Mouse (Mus musculus) midbrain, embryonic 15.5 days (tissue): Measurements from ENCODE around the gene Cog6. TPM values are rescaled to one million over a fixed set of nuclear protein-coding genes. Genes with fewer than 3 reads are reported as not detected.

Experiments used
- ATAC-seq: fragments of 200-750 bp; cut with Nextera tagmentation; replicated peaks from 2 replicates; pipeline ENCODE4 v1.8.0; 2017; ENCODE audit warnings: moderate TSS enrichment
- H3K27ac ChIP-seq: fragments of 300-500 bp; sonication (generic); 2 replicates; pipeline ENCODE4 v1.5.1; 2015; ENCODE audit warnings: mild to moderate bottlenecking, inconsistent platforms
- H3K27me3 ChIP-seq: fragments of 300-500 bp; sonication (generic); replicated peaks from 2 replicates; pipeline ENCODE4 v1.6.1; 2015; ENCODE audit warnings: inconsistent platforms
- H3K36me3 ChIP-seq: fragments of 300-500 bp; sonication (generic); replicated peaks from 2 replicates; pipeline ENCODE4 v1.6.1; 2015; ENCODE audit warnings: inconsistent platforms
- H3K4me1 ChIP-seq: fragments of 300-500 bp; sonication (generic); 2 replicates; pipeline ENCODE4 v1.6.1; 2015; ENCODE audit warnings: inconsistent platforms
- H3K4me2 ChIP-seq: fragments of 300-500 bp; sonication (generic); 2 replicates; pipeline ENCODE4 v1.6.1; 2015; ENCODE audit warnings: inconsistent platforms, mild to moderate bottlenecking, moderate library complexity
- H3K4me3 ChIP-seq: fragments of 300-500 bp; sonication (generic); 2 replicates; pipeline ENCODE4 v1.5.1; 2015; ENCODE audit warnings: mild to moderate bottlenecking, inconsistent platforms
- H3K9ac ChIP-seq: fragments of 300-500 bp; sonication (generic); 2 replicates; pipeline ENCODE4 v1.6.1; 2015; ENCODE audit warnings: mild to moderate bottlenecking, inconsistent platforms
- H3K9me3 ChIP-seq: fragments of 300-500 bp; sonication (generic); 2 replicates; pipeline ENCODE4 v1.6.1; 2016; ENCODE audit warnings: inconsistent platforms
- whole genome bisulfite sequencing: fragments of 180-500 bp; shearing (Covaris S2); methylation state at CpG from one replicate; pipeline ENCODE4 v1.1.7; 2015; ENCODE audit warnings: mixed read lengths; 5-methylcytosine and 5-hydroxymethylcytosine counted together
- polyA plus RNA-seq: library from polyadenylated mRNA; unstranded; fragments of >200 nt; fragmentation: Nextera tagmentation; extraction: Ambion mirVana; gene quantifications from 2 replicates; pipeline ENCODE4 v1.2.1, GENCODE M21; 2015

The Cog6 gene
- polyA plus RNA-seq, 1 experiment from 2014 or later, result 63.8 TPM

- ATAC-seq, result no peak
- 92% methylated on average over 3 of the region's 3 CpGs for WGBS
- Histone ChIP-seq H3K9ac (no peak overlapping the region), H3K36me3 (peaks cover 34% of the 10 kb centered on the region), H3K4me1 (no peaks in the 10 kb centered on the region), H3K4me3 (no peak overlapping the region), H3K4me2 (no peak overlapping the region), H3K27ac (no peak overlapping the region), H3K9me3 (no peaks in the 10 kb centered on the region), H3K27me3 (no peaks in the 10 kb centered on the region)
Observed at GRCm38 (mm10) chr3:52983772-52984171, 33.3 kb downstream of the Cog6 start.

- H3K9me3 ChIP-seq, result no peaks in the 10 kb centered on the region
- WGBS, result 88% methylated on average over 10 of the region's 10 CpGs
- no peaks in the 10 kb centered on the region for H3K27me3 ChIP-seq
- no peak overlapping the region for H3K4me3 ChIP-seq
- no peaks in the 10 kb centered on the region for H3K4me1 ChIP-seq
- ATAC-seq, result no peak
- H3K27ac ChIP-seq, result no peak overlapping the region
- no peak overlapping the region for H3K9ac ChIP-seq
- H3K4me2 ChIP-seq, result no peak overlapping the region
- H3K36me3 ChIP-seq, result peaks cover 27% of the 10 kb centered on the region
Observed at GRCm38 (mm10) chr3:52982993-52983392, 34.0 kb downstream of the Cog6 start.

GRCm38 (mm10) chr3:52974674-52975556, 42.1 kb downstream of the Cog6 start:
- Histone ChIP-seq H3K9me3 (no peaks in the 10 kb centered on the region), H3K27me3 (no peaks in the 10 kb centered on the region), H3K36me3 (no peaks in the 10 kb centered on the region), H3K27ac (no peak overlapping the region), H3K4me2 (no peak overlapping the region), H3K9ac (no peak overlapping the region), H3K4me1 (no peaks in the 10 kb centered on the region), H3K4me3 (no peak overlapping the region)
- 48% methylated on average over 15 of the region's 15 CpGs for WGBS
- ATAC-seq, result peak; percentile 60

- Histone ChIP-seq H3K4me1 (no peaks in the 10 kb centered on the region), H3K36me3 (no peaks in the 10 kb centered on the region), H3K27ac (no peak overlapping the region), H3K4me2 (no peak overlapping the region), H3K9me3 (no peaks in the 10 kb centered on the region), H3K27me3 (no peaks in the 10 kb centered on the region), H3K9ac (no peak overlapping the region), H3K4me3 (no peak overlapping the region)
- WGBS, result 73% methylated on average over 7 of the region's 7 CpGs
- no peak for ATAC-seq
Observed at GRCm38 (mm10) chr3:52972916-52973315, 44.1 kb downstream of the Cog6 start.

- Histone ChIP-seq H3K4me3 (no peak overlapping the region), H3K27me3 (no peaks in the 10 kb centered on the region), H3K9me3 (no peaks in the 10 kb centered on the region), H3K9ac (no peak overlapping the region), H3K4me2 (no peak overlapping the region), H3K27ac (no peak overlapping the region), H3K4me1 (no peaks in the 10 kb centered on the region), H3K36me3 (no peaks in the 10 kb centered on the region)
- no peak for ATAC-seq
- 82% methylated on average over 5 of the region's 5 CpGs for WGBS
Observed at GRCm38 (mm10) chr3:52967046-52967445, 50.0 kb downstream of the Cog6 start.

DNA sequence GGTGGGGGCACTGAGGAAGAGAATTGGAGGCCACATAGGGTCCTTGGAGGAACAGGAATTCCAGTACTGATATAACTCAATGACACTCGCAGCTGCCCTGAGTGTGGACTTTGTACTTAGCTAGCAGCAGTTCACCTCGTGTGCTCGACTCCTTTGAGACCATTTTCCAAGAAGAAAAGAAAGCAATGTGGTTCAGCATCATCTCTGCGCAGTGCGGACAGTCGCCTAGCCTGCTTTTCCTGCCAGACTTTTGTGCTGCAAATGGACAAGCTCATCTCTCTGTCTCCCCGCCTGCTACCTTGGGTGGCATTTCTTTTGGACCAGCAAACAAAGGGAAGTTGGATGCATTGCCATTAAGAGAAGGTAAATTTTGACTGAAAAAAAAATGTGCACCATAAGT, 52.8 kb downstream of the Cog6 start:
- WGBS, result 61% methylated on average over 7 of the region's 7 CpGs
- Histone ChIP-seq H3K9me3 (no peaks in the 10 kb centered on the region), H3K9ac (no peak overlapping the region), H3K27me3 (no peaks in the 10 kb centered on the region), H3K27ac (no peak overlapping the region), H3K4me1 (no peaks in the 10 kb centered on the region), H3K4me3 (no peak overlapping the region), H3K4me2 (no peak overlapping the region), H3K36me3 (no peaks in the 10 kb centered on the region)
- no peak for ATAC-seq

DNA sequence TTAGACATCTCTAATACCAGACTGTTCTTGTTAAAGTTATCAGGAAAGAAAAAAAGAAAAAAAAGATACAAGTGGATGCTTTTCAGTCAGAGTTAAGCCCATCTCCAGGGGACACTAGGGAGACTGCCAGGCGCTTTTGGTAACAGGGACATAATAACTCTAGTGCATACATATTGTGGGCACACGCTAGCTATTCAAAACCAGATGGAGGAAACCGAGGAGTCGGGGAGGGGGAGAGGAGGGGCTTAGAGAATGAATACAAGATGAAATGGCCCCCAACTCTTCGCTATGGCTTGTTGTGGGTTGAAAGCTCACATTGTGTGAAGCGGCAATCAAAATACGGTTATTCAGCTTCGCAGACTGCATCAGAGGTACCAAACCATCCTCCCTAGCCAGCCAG, 53.6 kb downstream of the Cog6 start:
- no peak overlapping the region for H3K4me3 ChIP-seq
- no peaks in the 10 kb centered on the region for H3K4me1 ChIP-seq
- H3K27me3 ChIP-seq, result no peaks in the 10 kb centered on the region
- H3K9me3 ChIP-seq, result no peaks in the 10 kb centered on the region
- no peak for ATAC-seq
- WGBS, result 35% methylated on average over 8 of the region's 8 CpGs
- H3K9ac ChIP-seq, result no peak overlapping the region
- H3K4me2 ChIP-seq, result no peak overlapping the region
- no peaks in the 10 kb centered on the region for H3K36me3 ChIP-seq
- no peak overlapping the region for H3K27ac ChIP-seq

DNA sequence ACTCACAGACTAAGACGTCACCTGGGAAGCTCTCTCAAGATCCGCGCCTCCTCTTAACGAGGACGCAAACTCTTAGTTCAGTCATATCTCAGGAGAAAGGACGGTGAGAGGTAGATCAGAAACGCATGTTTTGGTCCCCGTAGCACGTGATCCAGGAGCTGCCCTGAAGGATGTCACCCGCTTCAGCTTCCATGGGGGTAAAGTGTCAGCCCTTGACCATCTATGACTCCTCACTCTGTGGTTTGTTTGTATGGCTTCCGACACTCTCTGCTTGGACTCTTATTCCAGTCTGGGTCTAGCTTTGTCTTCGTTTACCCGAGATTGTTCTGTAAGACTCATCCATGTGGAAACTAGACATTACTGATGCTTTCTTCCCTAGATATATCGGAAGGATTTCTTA, 54.6 kb downstream of the Cog6 start:
- H3K36me3 ChIP-seq, result no peaks in the 10 kb centered on the region
- H3K4me3 ChIP-seq, result no peak overlapping the region
- H3K27me3 ChIP-seq, result peaks cover under 1% of the 10 kb centered on the region; the same call in 1 of the 2 replicates
- no peak for ATAC-seq
- no peak overlapping the region for H3K27ac ChIP-seq
- no peak overlapping the region for H3K9ac ChIP-seq
- no peak overlapping the region for H3K4me2 ChIP-seq
- H3K9me3 ChIP-seq, result no peaks in the 10 kb centered on the region
- H3K4me1 ChIP-seq, result no peaks in the 10 kb centered on the region
- WGBS, result 94% methylated on average over 14 of the region's 14 CpGs

DNA sequence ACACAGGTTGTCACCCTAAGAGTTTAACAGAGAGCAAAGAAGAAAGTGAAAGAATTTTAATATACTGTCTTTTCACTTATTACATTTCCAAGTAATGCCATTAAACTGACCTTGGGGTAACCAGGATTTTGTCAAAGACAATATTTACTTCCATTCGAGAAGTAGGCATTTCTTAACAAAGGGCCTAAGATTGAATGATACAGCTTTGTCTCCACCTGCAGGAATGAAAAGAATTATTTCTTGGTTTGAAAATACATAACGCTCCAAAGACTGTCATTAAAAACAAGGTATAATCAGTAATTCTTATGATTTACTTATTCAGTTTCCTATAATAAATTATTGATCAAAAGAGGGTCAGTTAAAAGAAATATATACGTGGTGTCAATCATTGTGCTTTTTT, 55.4 kb downstream of the Cog6 start:
- H3K27ac ChIP-seq, result no peak overlapping the region
- H3K36me3 ChIP-seq, result no peaks in the 10 kb centered on the region
- whole genome bisulfite sequencing, result 86% methylated on average over 3 of the region's 3 CpGs
- H3K9ac ChIP-seq, result no peak overlapping the region
- no peak overlapping the region for H3K4me3 ChIP-seq
- no peak overlapping the region for H3K4me2 ChIP-seq
- H3K9me3 ChIP-seq, result no peaks in the 10 kb centered on the region
- H3K4me1 ChIP-seq, result no peaks in the 10 kb centered on the region
- ATAC-seq, result no peak
- H3K27me3 ChIP-seq, result peaks cover 3% of the 10 kb centered on the region; the same call in 1 of the 2 replicates

- H3K4me3 ChIP-seq, result no peak overlapping the region
- WGBS, result 96% methylated on average over 13 of the region's 13 CpGs
- no peaks in the 10 kb centered on the region for H3K9me3 ChIP-seq
- no peaks in the 10 kb centered on the region for H3K36me3 ChIP-seq
- H3K27ac ChIP-seq, result no peak overlapping the region
- H3K27me3 ChIP-seq, result peaks cover 3% of the 10 kb centered on the region; the same call in 1 of the 2 replicates
- H3K4me2 ChIP-seq, result no peak overlapping the region
- H3K9ac ChIP-seq, result no peak overlapping the region
- ATAC-seq, result no peak
- H3K4me1 ChIP-seq, result no peaks in the 10 kb centered on the region
Observed at GRCm38 (mm10) chr3:52960951-52961350, 56.1 kb downstream of the Cog6 start.

- WGBS, result 89% methylated on average over 10 of the region's 10 CpGs
- Histone ChIP-seq H3K9me3 (no peaks in the 10 kb centered on the region), H3K4me2 (no peak overlapping the region), H3K4me1 (peaks cover 7% of the 10 kb centered on the region; the same call in 1 of the 2 replicates), H3K27ac (no peak overlapping the region), H3K4me3 (no peak overlapping the region), H3K9ac (no peak overlapping the region), H3K27me3 (peaks cover 3% of the 10 kb centered on the region; the same call in 1 of the 2 replicates), H3K36me3 (no peaks in the 10 kb centered on the region)
- ATAC-seq, result no peak
Observed at GRCm38 (mm10) chr3:52958444-52959120, 58.5 kb downstream of the Cog6 start.

GRCm38 (mm10) chr3:52957861-52958260, 59.2 kb downstream of the Cog6 start:
- no peak overlapping the region for H3K4me2 ChIP-seq
- H3K36me3 ChIP-seq, result no peaks in the 10 kb centered on the region
- no peak overlapping the region for H3K4me3 ChIP-seq
- no peaks in the 10 kb centered on the region for H3K9me3 ChIP-seq
- no peak overlapping the region for H3K27ac ChIP-seq
- ATAC-seq, result no peak
- no peak overlapping the region for H3K9ac ChIP-seq
- 87% methylated on average over 7 of the region's 7 CpGs for WGBS
- peaks cover 3% of the 10 kb centered on the region; the same call in 1 of the 2 replicates for H3K27me3 ChIP-seq
- H3K4me1 ChIP-seq, result peaks cover 7% of the 10 kb centered on the region; the same call in 1 of the 2 replicates
